Mouse (Mus musculus) gastrocnemius, postnatal 14 days (tissue): Measurements from ENCODE around the gene Coasy. TPM values are rescaled to one million over a fixed set of nuclear protein-coding genes. Genes with fewer than 3 reads are reported as not detected.

Source experiments
- DNase-seq: peaks from one replicate; pipeline ENCODE4 v3.0.0; 2021; ENCODE audit warnings: mixed read lengths
- intact Hi-C: fragments of 180-260 bp; cut with DNase I; formaldehyde crosslinking; loops from one replicate; pipeline ENCODE4 v1.15.1; 2025; ENCODE audit warnings: low total_unique reads
- total RNA-seq, 2 experiments: library from RNA; stranded (reverse); gene quantifications; 2 replicates each; pipeline ENCODE4 v1.2.3; 2021

Gene Coasy
- total RNA-seq, 2 experiments from 2014 or later = 8.1 to 9.5 TPM

- intact Hi-C loops = no loop called here
Observed at GRCm38 (mm10) chr11:101084811-101085210, 2.4 kb downstream of the Coasy start.

GRCm38 (mm10) chr11:101085617-101086322 lies 3.4 kb downstream of the Coasy start:
- DNase-seq = no peak
- intact Hi-C loops = no loop called here

More at GRCm38 (mm10) chr11:101084811-101085210, 2.4 kb downstream of the Coasy start:
- DNase-seq = no peak

- intact Hi-C loops = no loop called here
Observed at GRCm38 (mm10) chr11:101086323-101086674, 3.9 kb downstream of the Coasy start.

GRCm38 (mm10) chr11:101086756-101087681 lies 4.7 kb downstream of the Coasy start, which contains the start of gene Mlx:
Gene Mlx, plus strand, starts transcription at chr11:101087277.
- peak; percentile 91 for DNase-seq
- intact Hi-C loops = no loop called here

More at GRCm38 (mm10) chr11:101086323-101086674, 3.9 kb downstream of the Coasy start:
- no peak for DNase-seq

- intact Hi-C loops = no loop called here
- no peak for DNase-seq
Observed at GRCm38 (mm10) chr11:101087682-101088055, 5.3 kb downstream of the Coasy start.

- no peak for DNase-seq
- intact Hi-C loops = no loop called here
Observed at GRCm38 (mm10) chr11:101089931-101090330, 7.6 kb downstream of the Coasy start.

GRCm38 (mm10) chr11:101094930-101095313 lies 12.6 kb downstream of the Coasy start:
- no peak for DNase-seq
- intact Hi-C loops = loop anchor here (5.0 kb wide), 1 partner anchor 82 kb away; the partner anchor contains the start of gene Ccr10

GRCm38 (mm10) chr11:101095314-101096024 lies 13.1 kb downstream of the Coasy start, which contains the start of gene Psmc3ip:
Gene Psmc3ip, minus strand, starts transcription at chr11:101095436.
- DNase-seq = peak; percentile 93
- intact Hi-C loops = loop anchor here (5.0 kb wide), 1 partner anchor 82 kb away; the partner anchor contains the start of gene Ccr10

GRCm38 (mm10) chr11:101098231-101098630 lies 15.9 kb downstream of the Coasy start:
- intact Hi-C loops = loop anchor here (5.0 kb wide), 1 partner anchor 79 kb away; the partner anchor contains the start of gene Ccr10
- DNase-seq = no peak

GRCm38 (mm10) chr11:101103011-101103410 lies 20.6 kb downstream of the Coasy start:
- DNase-seq = no peak
- intact Hi-C loops = no loop called here

- no peak for DNase-seq
- intact Hi-C loops = no loop called here
Observed at GRCm38 (mm10) chr11:101109351-101109750, 27.0 kb downstream of the Coasy start.

- intact Hi-C loops = no loop called here
- DNase-seq = no peak
Observed at GRCm38 (mm10) chr11:101110708-101111107, 28.3 kb downstream of the Coasy start.

GRCm38 (mm10) chr11:101111178-101111577 lies 28.8 kb downstream of the Coasy start:
- intact Hi-C loops = no loop called here
- DNase-seq = no peak

GRCm38 (mm10) chr11:101112186-101112585 lies 29.8 kb downstream of the Coasy start:
- no peak for DNase-seq
- intact Hi-C loops = no loop called here

- no peak for DNase-seq
- intact Hi-C loops = loop anchor here (5.0 kb wide), 1 partner anchor 52 kb away; no protein-coding TSS in a partner anchor
Observed at GRCm38 (mm10) chr11:101115564-101115963, 33.2 kb downstream of the Coasy start.

GRCm38 (mm10) chr11:101118105-101118504 lies 35.7 kb downstream of the Coasy start:
- intact Hi-C loops = loop anchor here (5.0 kb wide), 1 partner anchor 49 kb away; no protein-coding TSS in a partner anchor
- DNase-seq = no peak

- no peak for DNase-seq
Observed at GRCm38 (mm10) chr11:101119131-101119760, 36.9 kb downstream of the Coasy start.

GRCm38 (mm10) chr11:101119761-101120544 lies 37.6 kb downstream of the Coasy start, which contains the start of the genes Retreg3 and Tubg1:
Gene Retreg3, minus strand, starts transcription at chr11:101119893.
Gene Tubg1, plus strand, starts transcription at chr11:101119938.
- DNase-seq = peak; percentile 99
- intact Hi-C loops = loop anchor here (5.0 kb wide), 1 partner anchor 47 kb away; no protein-coding TSS in a partner anchor

More at GRCm38 (mm10) chr11:101119131-101119760, 36.9 kb downstream of the Coasy start:
- intact Hi-C loops = loop anchor here (5.0 kb wide), 1 partner anchor 48 kb away; no protein-coding TSS in a partner anchor
